Mouse (Mus musculus) frontal cortex, postnatal 14 days (tissue): ENCODE results near the gene Fcamr.

Source experiments
- DNase-seq, 2 experiments: peaks; one replicate each; pipeline ENCODE4 v3.0.0; 2022; ENCODE audit warnings: low spot score in 2 of 2

Gene Fcamr

GRCm38 (mm10) chr1:130800602-130801001 is at the start of gene Fcamr:
Fcamr (plus strand) TSS chr1:130800902.
- no peak for DNase-seq

GRCm38 (mm10) chr1:130759689-130760088 is 41.0 kb upstream of the Fcamr start:
- DNase-seq, result no peak

- DNase-seq, result no peak
Measured at GRCm38 (mm10) chr1:130761597-130761996, 39.1 kb upstream of the Fcamr start.

DNA sequence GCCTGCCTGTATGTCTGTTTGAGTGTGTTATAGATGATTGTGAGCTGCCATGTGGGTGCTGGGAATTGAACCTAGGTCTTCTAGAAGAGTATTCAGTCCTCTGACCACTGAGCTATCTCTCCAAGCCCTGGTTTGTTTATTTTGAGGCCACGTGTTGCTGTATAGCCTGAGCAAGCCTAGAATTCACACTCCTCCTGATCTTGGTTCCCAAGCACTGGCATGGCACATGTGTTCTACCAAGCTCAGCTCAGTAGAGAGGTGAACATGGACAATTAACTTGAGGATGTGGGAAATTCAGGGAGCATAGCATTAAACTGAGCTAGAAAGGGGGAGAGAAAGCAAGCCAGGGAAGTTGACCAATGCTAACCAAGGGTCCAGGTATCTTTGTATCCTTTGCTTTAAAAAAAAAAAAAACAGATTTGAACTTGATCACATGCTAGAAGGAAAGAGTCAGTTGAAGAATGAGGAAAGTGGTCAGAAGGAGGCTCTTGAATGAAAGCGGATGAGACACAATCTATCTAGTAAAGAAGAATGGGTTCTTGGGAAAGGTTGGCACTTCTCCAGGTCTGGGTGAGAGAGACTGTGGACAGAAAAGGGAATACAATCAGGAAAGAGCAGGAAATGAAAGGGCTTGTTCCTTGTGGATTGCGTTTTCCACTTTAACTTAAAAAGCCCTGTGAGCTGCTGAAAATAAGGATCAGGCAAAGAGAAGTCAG is 38.5 kb upstream of the Fcamr start:
- DNase-seq, result no peak

GRCm38 (mm10) chr1:130764027-130764461 is 36.7 kb upstream of the Fcamr start:
- DNase-seq, result no peak

DNA sequence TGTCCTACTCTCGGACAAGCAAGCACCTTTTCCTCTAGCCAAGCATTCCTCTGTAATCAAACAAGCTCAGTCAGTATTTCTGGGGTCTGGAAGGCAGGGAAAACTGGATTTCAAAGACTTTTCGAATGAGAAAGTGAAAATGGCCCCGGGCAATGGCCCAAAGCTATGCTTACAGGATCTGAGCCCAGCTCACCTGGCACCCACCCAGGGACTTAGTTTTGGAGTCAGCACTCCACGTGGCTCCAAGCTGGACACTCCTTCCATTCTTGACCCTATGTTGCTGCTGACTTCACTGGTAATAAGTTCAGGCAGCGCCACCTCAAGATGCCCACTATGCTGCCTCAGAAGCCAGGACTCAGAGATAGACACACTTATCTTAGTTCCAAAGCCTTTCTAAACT is 33.6 kb upstream of the Fcamr start:
- DNase-seq, result no peak

GRCm38 (mm10) chr1:130769925-130770324 is 30.8 kb upstream of the Fcamr start:
- no peak for DNase-seq

- no peak for DNase-seq
Measured at GRCm38 (mm10) chr1:130770487-130770886, 30.2 kb upstream of the Fcamr start.

GRCm38 (mm10) chr1:130770981-130771494 is 29.7 kb upstream of the Fcamr start:
- DNase-seq, result no peak

DNA sequence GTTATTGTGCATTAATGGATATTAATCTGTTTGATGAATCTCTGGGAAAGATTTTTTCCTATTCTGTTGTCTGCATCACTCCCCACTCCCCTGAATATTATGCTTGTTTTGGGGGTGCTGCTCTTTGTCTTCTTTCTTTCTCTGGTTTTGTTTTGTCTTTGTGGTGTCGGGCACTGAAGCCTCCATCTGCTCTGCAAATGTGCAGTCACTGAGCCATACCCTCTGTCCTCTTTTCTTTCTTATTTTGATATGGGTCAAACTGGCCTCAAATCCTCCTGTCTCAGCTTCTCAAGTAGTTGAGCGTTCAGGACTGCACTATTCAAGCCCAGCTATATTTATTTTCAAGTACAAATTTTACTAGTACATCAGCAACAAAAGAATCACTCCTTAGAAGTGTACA is 25.5 kb upstream of the Fcamr start:
- no peak for DNase-seq

- DNase-seq, result no peak
Measured at GRCm38 (mm10) chr1:130775691-130776331, 24.9 kb upstream of the Fcamr start.

DNA sequence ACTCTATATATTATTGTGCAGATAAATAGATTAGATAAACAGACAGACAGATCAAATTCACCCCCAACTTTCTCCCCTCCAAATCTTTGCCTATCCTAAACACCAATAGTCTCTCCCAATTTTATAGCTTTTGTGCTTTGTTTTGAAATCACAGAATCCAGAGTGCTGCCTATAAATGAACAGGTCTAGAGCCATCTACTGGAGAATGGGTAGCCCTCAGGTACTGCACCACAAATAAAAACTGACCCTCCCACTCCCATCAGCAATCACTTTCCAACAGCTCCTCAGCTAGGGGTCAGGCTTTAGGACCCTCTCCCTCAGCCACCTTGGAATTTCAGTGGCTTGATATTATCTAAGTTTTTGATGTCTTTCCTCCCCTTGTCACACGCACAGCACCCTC is 24.1 kb upstream of the Fcamr start:
- DNase-seq, result no peak

DNA sequence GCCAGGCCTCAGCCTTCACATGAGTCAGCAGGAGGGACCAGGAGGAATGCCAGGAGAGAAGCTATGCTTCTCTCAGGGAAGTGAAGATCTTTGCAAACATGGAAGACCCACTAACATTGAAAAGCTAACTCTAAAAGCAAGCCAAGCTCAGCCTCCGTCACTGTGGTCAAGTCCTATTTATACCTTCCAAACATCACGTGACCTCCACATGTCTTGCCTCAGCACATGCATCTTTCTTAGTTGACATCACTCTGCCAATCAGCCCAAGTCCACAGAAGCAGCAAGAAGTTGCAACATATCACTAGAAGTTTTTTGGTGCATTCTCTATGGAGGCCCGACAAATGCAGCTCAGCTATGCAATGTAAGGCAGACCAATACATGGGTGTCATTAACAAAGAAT is 20.8 kb upstream of the Fcamr start:
- no peak for DNase-seq

DNA sequence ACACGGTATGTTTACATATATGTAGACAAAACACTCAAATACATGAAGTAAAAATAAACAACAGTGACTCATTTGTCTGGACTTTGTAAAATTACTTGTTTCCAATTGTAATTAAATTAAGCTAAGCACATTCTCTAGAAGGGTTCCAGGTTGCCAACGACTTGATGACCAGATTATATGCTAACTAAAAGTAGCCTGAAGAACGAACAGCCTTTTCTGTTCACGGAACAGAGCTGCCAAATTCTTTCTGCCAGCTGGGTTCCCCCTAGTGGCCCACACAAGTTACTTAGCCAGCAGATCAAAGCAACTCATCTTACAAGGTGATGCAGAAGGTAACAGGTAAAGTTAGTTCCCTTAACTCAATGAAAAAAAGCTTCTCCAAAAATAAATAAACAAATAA is 16.6 kb upstream of the Fcamr start:
- DNase-seq, result no peak

- no peak for DNase-seq
Measured at GRCm38 (mm10) chr1:130787001-130787400, 13.7 kb upstream of the Fcamr start.

DNA sequence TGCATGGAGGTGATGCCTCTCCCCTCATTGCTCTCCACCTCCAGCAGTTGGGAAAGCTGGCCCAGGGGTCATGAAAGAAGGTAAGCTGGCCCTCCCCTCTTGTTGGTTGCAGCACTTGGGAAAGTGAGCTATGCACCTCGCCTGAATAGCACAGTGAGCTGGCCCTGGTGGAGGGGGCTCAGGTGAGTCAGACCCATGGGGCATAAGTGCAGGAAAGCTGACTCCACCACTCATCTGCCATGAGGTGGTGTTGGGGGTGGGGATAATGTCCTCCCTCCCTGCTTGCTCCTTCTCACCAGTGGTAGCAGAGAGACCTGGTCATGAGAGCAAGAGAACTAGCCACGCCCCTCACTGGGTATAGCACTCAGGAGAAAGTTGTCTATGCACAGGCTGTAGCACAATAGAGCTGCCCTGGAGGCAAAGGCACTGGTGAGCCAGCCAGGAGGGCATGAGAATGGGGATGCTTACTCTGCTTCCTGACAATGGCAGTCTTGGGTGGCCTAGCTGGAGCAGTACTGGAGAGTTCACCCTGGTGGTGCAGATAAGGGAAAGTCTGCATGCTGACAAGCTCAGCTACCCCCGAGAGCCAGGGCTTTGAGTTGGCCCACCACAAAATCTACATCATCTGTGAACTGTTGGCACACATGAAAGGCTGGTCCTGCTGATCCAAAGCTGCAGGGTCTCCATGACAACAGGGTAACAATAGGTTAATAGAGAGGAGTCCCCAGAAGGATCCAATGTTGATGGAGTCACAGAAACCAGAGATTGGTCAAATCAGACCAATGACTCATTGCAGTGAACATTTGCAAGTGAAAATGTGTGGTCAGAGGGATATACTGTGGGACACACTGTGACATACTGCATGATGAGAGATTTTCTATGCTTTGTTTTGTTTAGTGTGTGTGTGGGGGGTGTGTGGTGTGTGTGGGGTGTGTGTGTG is 10.9 kb upstream of the Fcamr start:
- DNase-seq, result no peak

DNA sequence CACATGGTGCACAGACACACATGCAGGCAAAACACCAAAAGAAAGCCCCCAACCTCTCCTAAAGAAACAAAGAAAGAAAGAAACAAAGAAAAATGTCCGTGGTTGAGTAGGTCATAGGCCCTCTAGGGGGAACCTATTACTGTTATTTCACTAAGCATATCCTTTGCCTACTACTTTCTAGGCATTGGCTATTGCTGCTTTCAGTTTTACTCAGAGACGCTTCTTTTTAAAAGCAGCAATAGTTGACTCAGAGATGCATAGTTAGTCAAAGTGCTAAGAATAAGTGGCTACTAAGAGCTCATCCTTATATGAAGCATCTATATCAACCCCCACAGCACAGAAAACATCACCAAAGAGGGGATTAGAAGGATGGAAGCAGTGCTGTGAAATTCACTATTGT is 5.4 kb upstream of the Fcamr start:
- no peak for DNase-seq

DNA sequence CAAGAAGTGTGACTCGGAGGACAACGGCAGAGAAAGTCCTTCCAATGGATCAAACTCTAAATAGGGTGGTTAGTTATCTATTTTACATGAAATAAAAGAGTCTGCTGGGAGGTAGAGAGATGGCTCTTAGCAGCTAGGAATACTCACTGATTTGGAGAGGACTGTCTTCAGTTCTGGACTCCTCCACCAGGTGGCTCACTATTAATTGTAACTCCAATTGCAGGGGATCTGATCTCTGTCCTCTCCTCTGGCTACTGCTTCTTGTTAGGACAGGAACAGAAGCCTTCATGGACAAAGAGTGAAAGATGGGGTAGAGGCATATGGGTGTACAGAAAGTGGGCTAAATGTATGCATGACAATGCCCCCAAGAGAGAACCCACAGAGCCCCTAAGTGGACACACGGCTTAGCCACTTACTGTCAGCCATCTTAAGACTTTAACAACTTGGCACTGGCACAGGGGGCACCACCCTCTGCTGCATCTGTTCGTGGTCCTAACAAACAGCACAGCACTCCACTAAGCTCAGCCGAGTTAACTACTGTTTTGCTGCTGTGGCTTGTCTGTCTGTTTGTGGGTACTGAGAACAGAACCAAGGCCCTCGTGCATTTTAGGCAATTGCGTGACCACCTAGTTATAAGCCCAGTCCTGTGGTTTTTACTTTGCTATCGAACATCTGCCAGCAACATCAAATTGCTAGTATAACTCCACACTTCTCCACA is 3.6 kb upstream of the Fcamr start:
- peak in 1 of 2 experiments; percentile 40 for DNase-seq

GRCm38 (mm10) chr1:130798037-130798436 is 2.7 kb upstream of the Fcamr start:
- no peak for DNase-seq

DNA sequence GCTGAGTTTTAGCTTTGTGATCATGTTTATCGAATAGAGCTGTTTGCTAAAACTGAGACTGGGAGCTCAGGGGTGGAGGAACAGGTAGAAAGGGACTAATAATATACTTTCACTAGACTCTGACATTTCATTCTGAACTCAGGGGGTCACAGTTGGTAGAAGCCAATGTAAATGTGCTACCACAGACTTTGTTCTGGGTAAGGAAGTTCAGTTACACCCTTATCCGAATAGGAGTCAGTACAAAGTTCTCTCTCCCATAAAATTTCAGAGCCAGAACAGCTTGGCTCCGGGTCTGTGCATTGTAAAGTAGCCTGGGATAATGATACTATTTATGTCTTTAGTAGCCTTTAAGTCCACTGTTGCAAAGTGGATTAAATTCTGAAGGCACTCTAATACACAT is 2.2 kb upstream of the Fcamr start:
- no peak for DNase-seq

DNA sequence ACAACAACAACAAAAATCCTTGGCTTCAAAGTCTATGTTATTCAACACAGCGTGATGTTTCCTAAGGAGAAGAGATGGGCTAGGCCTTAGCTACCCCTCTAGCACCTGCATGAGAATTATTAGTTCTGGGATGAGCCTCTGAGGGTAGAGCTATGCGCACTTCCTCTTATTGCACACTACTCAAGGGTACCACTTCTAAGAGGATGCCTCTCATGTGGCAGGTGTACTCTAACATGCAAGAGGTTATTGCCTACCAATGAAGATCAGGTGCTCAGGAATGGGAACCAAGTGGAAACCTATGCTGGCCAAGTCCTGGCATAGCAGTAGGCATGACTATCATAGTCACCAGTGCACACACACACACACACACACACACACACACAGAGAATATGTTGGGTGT is 1.3 kb upstream of the Fcamr start:
- DNase-seq, result no peak

DNA sequence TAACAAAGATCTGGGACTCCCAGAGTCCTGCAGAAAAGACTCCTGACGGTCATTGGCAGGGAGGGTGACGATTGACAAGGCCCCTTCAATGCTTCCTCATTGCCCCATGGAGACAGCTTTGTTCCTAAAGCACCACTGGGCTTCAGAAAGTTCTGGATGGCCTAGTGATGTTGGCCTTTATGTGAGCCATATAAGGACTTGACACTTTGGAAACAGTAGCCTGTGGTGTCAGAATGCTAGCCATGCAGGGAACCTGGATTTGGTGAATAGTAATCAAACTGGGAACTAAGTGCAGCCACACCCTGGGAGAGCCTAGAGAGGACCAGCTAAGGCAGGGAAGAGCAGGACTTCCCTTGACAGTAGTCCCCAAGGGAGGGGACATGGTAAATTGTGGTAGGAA is 809 bp downstream of the Fcamr start:
- no peak for DNase-seq
